Mouse (Mus musculus): ENCODE measurements around the gene Bmp2.

Gene Bmp2

DNA sequence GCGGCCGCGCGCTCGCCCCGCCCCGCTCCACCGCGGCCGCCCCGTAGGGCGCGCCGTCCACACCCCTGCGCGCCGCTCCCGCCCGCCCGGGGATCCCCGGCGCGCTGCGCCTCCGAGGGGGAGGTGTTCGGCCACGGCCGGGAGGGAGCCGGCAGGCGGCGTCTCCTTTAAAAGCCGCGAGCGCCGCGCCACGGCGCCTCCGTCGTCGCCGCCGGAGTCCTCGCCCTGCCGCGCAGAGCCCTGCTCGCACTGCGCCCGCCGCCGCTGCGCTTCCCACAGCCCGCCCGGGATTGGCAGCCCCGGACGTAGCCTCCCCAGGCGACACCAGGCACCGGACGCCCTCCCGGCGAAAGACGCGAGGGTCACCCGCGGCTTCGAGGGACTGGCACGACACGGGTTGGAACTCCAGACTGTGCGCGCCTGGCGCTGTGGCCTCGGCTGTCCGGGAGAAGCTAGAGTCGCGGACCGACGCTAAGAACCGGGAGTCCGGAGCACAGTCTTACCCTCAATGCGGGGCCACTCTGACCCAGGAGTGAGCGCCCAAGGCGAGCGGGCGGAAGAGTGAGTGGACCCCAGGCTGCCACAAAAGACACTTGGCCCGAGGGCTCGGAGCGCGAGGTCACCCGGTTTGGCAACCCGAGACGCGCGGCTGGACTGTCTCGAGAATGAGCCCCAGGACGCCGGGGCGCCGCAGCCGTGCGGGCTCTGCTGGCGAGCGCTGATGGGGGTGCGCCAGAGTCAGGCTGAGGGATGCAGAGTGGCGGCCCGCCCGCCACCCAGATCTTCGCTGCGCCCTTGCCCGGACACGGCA, at the start of gene Bmp2:
Bmp2 (plus strand) TSS at position 129 of the 811 bp plus-strand sequence.
- peak; percentile 69 for DNase-seq

DNA sequence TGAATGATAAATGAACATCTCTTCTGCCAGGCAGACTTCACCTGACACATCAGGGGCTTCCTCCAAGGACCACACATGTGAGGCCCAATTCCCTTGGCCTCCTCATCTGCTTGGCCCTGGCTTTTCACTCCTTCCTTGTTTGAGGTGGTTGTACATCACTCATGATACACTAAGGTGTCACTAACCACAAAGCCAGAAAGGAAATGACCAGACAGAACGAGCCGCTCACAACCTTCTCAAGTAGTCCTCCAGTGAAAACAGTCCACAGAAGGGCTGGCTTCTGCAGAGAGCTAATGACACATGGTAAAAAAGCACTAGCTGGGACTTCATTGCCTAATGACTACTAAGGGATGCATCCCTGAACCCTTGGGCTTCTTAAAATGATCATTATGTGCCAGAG, 46.3 kb upstream of the Bmp2 start:
- DNase-seq, result no peak

DNA sequence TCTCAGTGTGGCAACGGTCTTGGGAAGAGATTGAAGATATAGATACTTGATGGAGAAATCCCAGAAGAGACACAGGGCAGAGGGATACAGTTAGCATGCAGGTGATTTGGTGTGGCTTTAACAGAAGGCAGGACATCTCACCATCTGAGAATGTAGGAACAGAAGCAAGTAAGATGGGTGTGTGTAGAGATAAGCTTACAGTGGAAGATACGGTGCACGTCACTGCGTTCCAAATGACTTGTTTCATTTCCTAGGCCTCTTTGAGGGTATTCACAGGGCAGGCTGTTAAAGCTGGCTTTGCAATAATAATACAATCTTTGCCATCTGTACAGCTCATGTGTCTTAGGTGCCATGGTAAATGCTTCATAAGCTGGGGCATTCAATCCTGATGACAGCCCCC, 44.9 kb upstream of the Bmp2 start:
- DNase-seq, result no peak

- no peak for DNase-seq
These were observed 42.8 kb upstream of the Bmp2 start for GRCm38 (mm10) chr2:133509141-133509540.

GRCm38 (mm10) chr2:133511011-133511779, 40.8 kb upstream of the Bmp2 start:
- no peak for DNase-seq

- no peak for DNase-seq
These were observed 35.5 kb upstream of the Bmp2 start for GRCm38 (mm10) chr2:133516331-133517046.

GRCm38 (mm10) chr2:133517867-133518266, 34.1 kb upstream of the Bmp2 start:
- DNase-seq, result no peak

GRCm38 (mm10) chr2:133521193-133521592, 30.8 kb upstream of the Bmp2 start:
- DNase-seq, result no peak

GRCm38 (mm10) chr2:133522121-133522520, 29.8 kb upstream of the Bmp2 start:
- no peak for DNase-seq

- DNase-seq, result peak; percentile 6
These were observed 26.3 kb upstream of the Bmp2 start for GRCm38 (mm10) chr2:133525621-133526181.

- DNase-seq, result no peak
These were observed 22.6 kb upstream of the Bmp2 start for GRCm38 (mm10) chr2:133529396-133529795.

DNA sequence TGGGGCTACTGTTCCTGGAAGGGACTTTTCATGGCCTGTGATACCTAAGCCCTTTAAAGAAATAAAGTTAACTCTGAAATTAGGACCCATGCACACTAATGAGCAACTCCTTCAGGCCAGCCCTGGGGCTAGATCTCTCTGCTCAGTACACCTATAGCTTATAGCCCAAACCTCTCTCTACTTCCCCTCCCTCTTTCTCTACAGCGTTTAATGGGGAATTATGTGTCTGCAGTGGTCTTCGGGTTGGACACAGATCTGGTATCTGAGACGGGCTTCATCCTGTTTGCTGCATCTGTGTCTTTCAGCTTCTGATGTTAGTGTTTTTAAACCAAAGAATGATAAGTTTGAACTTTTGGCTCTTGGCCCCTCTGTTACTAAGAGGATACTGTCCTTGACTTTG, 18.9 kb upstream of the Bmp2 start:
- no peak for DNase-seq

DNA sequence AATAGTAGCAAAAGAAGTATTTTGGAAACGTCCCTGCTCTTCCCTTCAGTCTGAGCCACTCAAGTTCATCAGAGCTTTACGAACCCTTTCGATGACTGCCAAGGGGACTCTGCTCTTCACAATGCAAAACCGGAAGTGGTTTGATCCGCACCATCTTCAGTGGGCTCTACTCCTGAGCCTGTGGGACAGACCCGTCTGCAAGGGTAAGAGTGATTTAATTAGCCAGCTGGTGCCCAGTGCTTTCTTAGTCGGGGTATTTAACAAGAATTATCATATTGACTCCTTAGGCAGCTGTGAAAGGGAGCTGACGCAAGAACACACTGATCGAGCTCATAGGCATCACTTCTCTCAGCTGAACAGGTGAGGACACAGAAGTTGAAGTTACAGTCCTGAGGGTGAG, 16.5 kb upstream of the Bmp2 start:
- DNase-seq, result no peak

DNA sequence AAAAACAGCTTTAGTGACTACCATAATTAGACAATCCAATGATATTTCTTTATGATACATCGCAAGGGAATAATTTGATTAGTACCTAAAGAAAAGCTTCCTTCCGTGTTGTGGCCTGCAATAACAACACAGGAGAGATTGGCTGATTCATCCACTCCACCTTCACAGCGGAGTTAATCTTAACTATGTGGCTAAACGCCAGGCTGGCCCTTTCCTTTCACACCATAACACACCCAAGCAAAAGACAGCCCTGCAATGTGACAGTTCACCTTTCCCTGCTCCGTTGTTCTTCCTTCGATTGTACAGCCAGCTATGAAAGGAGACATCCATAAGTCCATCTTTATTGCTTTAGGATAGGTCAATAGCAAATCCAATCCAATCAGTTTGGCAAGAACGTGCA, 15.1 kb upstream of the Bmp2 start:
- no peak for DNase-seq

GRCm38 (mm10) chr2:133540702-133541101, 11.3 kb upstream of the Bmp2 start:
- DNase-seq, result no peak

DNA sequence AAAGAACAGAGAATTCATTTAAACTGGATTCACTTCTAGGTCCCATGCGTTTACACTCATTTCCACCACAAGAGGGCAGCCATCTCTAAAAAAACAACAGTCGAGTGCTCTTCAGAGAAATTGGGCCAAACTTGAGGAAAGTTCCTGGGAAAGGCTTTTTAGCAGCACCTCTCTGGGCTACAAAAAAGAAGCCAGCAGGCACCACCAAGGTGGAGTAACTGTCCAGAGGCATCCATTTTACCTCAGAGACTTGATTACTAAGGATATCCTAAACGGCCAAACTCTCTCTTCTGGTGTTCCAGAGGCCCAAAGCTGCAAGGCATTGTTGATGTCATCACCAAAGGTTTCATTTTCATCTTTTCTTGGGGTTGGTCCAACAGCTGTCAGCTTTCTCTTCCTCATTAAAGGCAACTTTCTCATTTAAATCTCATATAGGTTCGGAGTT, 1.7 kb upstream of the Bmp2 start:
- peak; percentile 79 for DNase-seq

DNA sequence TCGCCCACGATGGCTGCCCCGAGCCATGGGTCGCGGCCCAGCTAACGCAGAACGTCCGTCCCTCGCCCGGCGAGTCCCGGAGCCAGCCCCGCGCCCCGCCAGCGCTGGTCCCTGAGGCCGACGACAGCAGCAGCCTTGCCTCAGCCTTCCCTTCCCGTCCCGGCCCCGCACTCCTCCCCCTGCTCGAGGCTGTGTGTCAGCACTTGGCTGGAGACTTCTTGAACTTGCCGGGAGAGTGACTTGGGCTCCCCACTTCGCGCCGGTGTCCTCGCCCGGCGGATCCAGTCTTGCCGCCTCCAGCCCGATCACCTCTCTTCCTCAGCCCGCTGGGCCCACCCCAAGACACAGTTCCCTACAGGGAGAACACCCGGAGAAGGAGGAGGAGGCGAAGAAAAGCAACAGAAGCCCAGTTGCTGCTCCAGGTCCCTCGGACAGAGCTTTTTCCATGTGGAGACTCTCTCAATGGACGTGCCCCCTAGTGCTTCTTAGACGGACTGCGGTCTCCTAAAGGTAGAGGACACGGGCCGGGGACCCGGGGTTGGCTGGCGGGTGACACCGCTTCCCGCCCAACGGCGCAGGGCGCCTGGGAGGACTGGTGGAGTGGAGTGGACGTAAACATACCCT, 995 bp downstream of the Bmp2 start:
- peak; percentile 26 for DNase-seq

DNA sequence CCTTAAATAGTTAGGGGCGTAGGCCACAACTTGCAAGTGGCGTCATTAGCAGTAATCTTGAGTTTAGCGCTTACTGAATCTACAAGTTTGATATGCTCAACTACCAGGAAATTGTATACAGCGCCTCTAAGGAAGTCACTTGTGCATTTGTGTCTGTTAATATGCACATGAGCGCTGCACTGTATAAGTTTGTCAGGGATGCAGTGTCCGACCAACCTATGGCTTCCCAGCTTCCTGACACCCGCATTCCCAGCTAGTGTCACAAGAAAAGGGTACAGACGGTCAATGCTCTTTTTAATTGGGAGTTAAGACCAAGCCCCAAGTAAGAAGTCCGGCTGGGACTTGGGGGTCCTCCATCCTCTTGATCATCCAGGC, 1.9 kb downstream of the Bmp2 start:
- DNase-seq, result no peak

DNA sequence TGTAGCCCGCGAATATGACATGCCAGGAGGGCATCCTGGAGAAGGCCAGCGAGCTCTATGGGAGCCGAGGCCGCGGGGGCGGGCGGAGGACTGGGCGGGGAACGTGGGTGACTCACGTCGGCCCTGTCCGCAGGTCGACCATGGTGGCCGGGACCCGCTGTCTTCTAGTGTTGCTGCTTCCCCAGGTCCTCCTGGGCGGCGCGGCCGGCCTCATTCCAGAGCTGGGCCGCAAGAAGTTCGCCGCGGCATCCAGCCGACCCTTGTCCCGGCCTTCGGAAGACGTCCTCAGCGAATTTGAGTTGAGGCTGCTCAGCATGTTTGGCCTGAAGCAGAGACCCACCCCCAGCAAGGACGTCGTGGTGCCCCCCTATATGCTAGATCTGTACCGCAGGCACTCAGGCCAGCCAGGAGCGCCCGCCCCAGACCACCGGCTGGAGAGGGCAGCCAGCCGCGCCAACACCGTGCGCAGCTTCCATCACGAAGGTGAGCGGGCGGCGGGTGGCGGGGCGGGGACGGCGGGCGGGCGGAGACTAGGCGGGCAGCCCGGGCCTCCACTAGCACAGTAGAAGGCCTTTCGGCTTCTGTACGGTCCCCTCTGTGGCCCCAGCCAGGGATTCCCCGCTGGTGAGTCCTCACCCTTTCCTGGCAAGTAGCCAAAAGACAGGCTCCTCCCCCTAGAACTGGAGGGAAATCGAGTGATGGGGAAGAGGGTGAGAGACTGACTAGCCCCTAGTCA, 2.5 kb downstream of the Bmp2 start:
- DNase-seq, result peak; percentile 74

GRCm38 (mm10) chr2:133564248-133564886, 12.4 kb downstream of the Bmp2 start:
- no peak for DNase-seq

- no peak for DNase-seq
These were observed 13.5 kb downstream of the Bmp2 start for GRCm38 (mm10) chr2:133565424-133565823.

Data from retina, postnatal 1 day (tissue).